Mouse (Mus musculus) spleen, adult 2 months (tissue): ENCODE data around the gene Tstd1.

Experiments used
- CTCF ChIP-seq: fragments of 200-500 bp; IDR thresholded peaks from 2 replicates; pipeline ENCODE4 v1.5.1; 2011; ENCODE audit warnings: mild to moderate bottlenecking, inconsistent platforms; ENCODE audit not compliant: insufficient read depth, insufficient read length, insufficient replicate concordance; ENCODE audit errors: extremely low read depth
- POLR2A ChIP-seq: fragments of 200-500 bp; IDR thresholded peaks from 2 replicates; pipeline ENCODE4 v1.6.1; 2011; ENCODE audit warnings: low read depth, low read length, inconsistent platforms

- TF ChIP-seq POLR2A (no peak), CTCF (no peak)
Measured at GRCm38 (mm10) chr1:171425126-171425525, 6.5 kb downstream of the Tstd1 start.
